Mouse (Mus musculus) lung, postnatal 25 days (tissue): ENCODE results near the gene Tmem191c.

Experiments
- DNase-seq: peaks from one replicate; pipeline ENCODE4 v3.0.0; 2022; ENCODE audit warnings: low spot score

Gene Tmem191c

GRCm38 (mm10) chr16:17331116-17331515 lies 55.2 kb downstream of the Tmem191c start, which contains the start of gene Serpind1:
TSS of gene Serpind1 (plus strand) at chr16:17331371.
- DNase-seq, result no peak

GRCm38 (mm10) chr16:17331855-17332254 lies 56.0 kb downstream of the Tmem191c start:
- DNase-seq, result no peak
